Mouse (Mus musculus) C2C12 (cell line): ENCODE results near the gene Hbb-y.

ENCODE experiments used
- CTCF ChIP-seq: IDR thresholded peaks from one replicate; pipeline ENCODE4 v1.5.1; 2011; ENCODE audit not compliant: control insufficient read depth, insufficient read depth, insufficient read length
- MYOD1 ChIP-seq: IDR thresholded peaks from one replicate; pipeline ENCODE4 v1.6.1; 2011; ENCODE audit warnings: low read depth; ENCODE audit not compliant: control insufficient read depth, insufficient read length
- MYOG ChIP-seq: IDR thresholded peaks from one replicate; pipeline ENCODE4 v1.6.1; 2011; ENCODE audit not compliant: control insufficient read depth, insufficient read length; ENCODE audit errors: extremely low read depth
- USF1 ChIP-seq: IDR thresholded peaks from one replicate; pipeline ENCODE4 v1.6.1; 2011; ENCODE audit warnings: low read depth, mild to moderate bottlenecking, control low read depth, moderate library complexity

- TF ChIP-seq CTCF (no peak), USF1 (no peak), MYOG (no peak), MYOD1 (no peak)
These were observed 10.0 kb downstream of the Hbb-y start, which contains the start of gene Hbb-bh1 for GRCm38 (mm10) chr7:103843034-103843433.
